Mouse (Mus musculus): Measurements from ENCODE around the gene Cachd1. TPM values are rescaled to one million over a fixed set of nuclear protein-coding genes. Genes with fewer than 3 reads are reported as not detected.

The Cachd1 gene
- polyA plus RNA-seq, 1 experiment from 2014 or later, result 39.7 TPM

GRCm38 (mm10) chr4:100828737-100829136 lies 52.3 kb downstream of the Cachd1 start:
- peak overlapping the region; percentile 27 for H3K4me2 ChIP-seq
- no peak overlapping the region for H3K4me3 ChIP-seq (replicated peaks)
- H3K27me3 ChIP-seq, result no peaks in the 10 kb centered on the region
- peak overlapping the region; percentile 72; the same call in 1 of the 2 replicates for H3K27ac ChIP-seq
- H3K9me3 ChIP-seq, result no peaks in the 10 kb centered on the region
- peak; percentile 86 for ATAC-seq (ENCODE audit: insufficient number of reproducible peaks, insufficient read depth, low FRiP score, low TSS enrichment, low read depth)
- H3K36me3 ChIP-seq, result no peaks in the 10 kb centered on the region
- H3K9ac ChIP-seq (replicated peaks), result no peak overlapping the region
- H3K4me1 ChIP-seq (replicated peaks), result peaks cover 47% of the 10 kb centered on the region
- WGBS, result 1% methylated on average over 10 of the region's 10 CpGs

- Histone ChIP-seq H3K9me3 (peaks cover 5% of the 10 kb centered on the region), H3K9ac (replicated peaks) (no peak overlapping the region), H3K4me2 (no peak overlapping the region), H3K4me1 (replicated peaks) (peaks cover 50% of the 10 kb centered on the region), H3K4me3 (replicated peaks) (no peak overlapping the region), H3K36me3 (no peaks in the 10 kb centered on the region), H3K27me3 (no peaks in the 10 kb centered on the region), H3K27ac (no peak overlapping the region)
- ATAC-seq (ENCODE audit: insufficient number of reproducible peaks, insufficient read depth, low FRiP score, low TSS enrichment, low read depth), result no peak
- WGBS, result 67% methylated on average over 6 of the region's 6 CpGs
Measured at GRCm38 (mm10) chr4:100837205-100837604, 60.7 kb downstream of the Cachd1 start.

- ATAC-seq (ENCODE audit: insufficient number of reproducible peaks, insufficient read depth, low FRiP score, low TSS enrichment, low read depth), result no peak
- peaks cover 42% of the 10 kb centered on the region for H3K4me1 ChIP-seq (replicated peaks)
- H3K4me3 ChIP-seq (replicated peaks), result no peak overlapping the region
- no peak overlapping the region for H3K4me2 ChIP-seq
- H3K27ac ChIP-seq, result no peak overlapping the region
- no peaks in the 10 kb centered on the region for H3K36me3 ChIP-seq
- H3K9ac ChIP-seq (replicated peaks), result no peak overlapping the region
- WGBS, result 21% methylated on average over 5 of the region's 5 CpGs
- peaks cover 5% of the 10 kb centered on the region for H3K9me3 ChIP-seq
- no peaks in the 10 kb centered on the region for H3K27me3 ChIP-seq
Measured at GRCm38 (mm10) chr4:100842629-100843028, 66.2 kb downstream of the Cachd1 start.

DNA sequence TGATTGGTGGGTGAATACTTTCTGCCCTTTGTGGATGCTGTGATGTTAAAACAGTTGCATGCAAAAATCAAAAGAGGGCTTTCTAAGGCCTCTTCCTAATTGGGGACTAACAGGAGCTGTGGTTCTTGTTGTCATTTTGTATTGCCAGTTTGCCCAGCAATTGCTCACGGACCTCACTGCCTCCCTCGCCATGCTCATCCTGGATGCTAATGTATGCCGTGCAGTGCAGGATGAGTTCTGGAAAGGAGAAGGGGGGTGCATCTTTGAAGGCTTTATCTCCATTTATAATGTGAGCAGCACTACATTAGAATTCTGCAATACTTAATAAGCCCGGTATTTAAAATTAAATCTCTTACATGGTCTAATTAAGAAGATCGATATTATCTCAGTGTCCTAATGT lies 66.6 kb downstream of the Cachd1 start:
- H3K27me3 ChIP-seq, result no peaks in the 10 kb centered on the region
- H3K9me3 ChIP-seq, result peaks cover 5% of the 10 kb centered on the region
- peaks cover 46% of the 10 kb centered on the region for H3K4me1 ChIP-seq (replicated peaks)
- H3K27ac ChIP-seq, result no peak overlapping the region
- H3K4me3 ChIP-seq (replicated peaks), result no peak overlapping the region
- no peak overlapping the region for H3K9ac ChIP-seq (replicated peaks)
- H3K36me3 ChIP-seq, result no peaks in the 10 kb centered on the region
- H3K4me2 ChIP-seq, result no peak overlapping the region
- no peak for ATAC-seq (ENCODE audit: insufficient number of reproducible peaks, insufficient read depth, low FRiP score, low TSS enrichment, low read depth)
- 65% methylated on average over 5 of the region's 5 CpGs for WGBS

DNA sequence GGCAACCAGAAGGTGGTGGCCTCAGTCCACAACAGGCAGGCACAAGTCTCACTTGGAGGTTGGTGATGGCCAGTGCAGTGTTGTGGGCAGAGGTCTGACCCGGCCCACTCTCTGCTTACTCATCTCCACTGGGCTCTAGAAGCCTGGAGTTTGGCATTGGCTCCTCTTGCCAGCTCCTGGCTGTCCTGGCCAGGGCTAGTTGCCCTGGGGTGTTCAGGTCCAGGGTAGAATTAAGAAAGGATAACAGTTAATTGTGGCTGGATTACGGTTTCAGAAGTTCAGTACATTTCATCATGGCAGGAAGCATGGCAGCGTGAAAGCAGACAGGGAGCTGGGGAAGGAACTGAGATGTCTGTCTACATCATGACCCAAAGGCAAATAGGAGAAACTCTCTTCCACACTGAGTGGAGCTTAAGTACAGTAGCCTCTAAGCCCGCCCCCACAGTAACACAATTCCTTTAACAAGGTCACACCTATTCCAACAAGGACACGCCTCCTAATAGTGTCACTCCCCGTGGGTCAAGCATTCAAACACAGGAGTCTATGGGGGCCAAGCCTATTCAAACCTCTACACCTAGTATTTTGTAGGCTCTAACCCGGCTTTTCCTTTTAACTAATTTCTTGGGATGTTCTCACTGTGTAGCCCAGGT lies 74.5 kb downstream of the Cachd1 start:
- 68% methylated on average over 7 of the region's 7 CpGs for WGBS
- Histone ChIP-seq H3K9me3 (no peaks in the 10 kb centered on the region), H3K4me1 (replicated peaks) (peaks cover 70% of the 10 kb centered on the region), H3K36me3 (no peaks in the 10 kb centered on the region), H3K4me2 (no peak overlapping the region), H3K4me3 (replicated peaks) (no peak overlapping the region), H3K9ac (replicated peaks) (no peak overlapping the region), H3K27me3 (no peaks in the 10 kb centered on the region), H3K27ac (no peak overlapping the region)
- ATAC-seq (ENCODE audit: insufficient number of reproducible peaks, insufficient read depth, low FRiP score, low TSS enrichment, low read depth), result no peak

- no peak overlapping the region for H3K4me2 ChIP-seq
- no peaks in the 10 kb centered on the region for H3K36me3 ChIP-seq
- no peak for ATAC-seq (ENCODE audit: insufficient number of reproducible peaks, insufficient read depth, low FRiP score, low TSS enrichment, low read depth)
- H3K27ac ChIP-seq, result peak overlapping the region; percentile 66; the same call in 1 of the 2 replicates
- 21% methylated on average over 3 of the region's 3 CpGs for WGBS
- H3K9ac ChIP-seq (replicated peaks), result no peak overlapping the region
- H3K9me3 ChIP-seq, result no peaks in the 10 kb centered on the region
- no peak overlapping the region for H3K4me3 ChIP-seq (replicated peaks)
- no peaks in the 10 kb centered on the region for H3K27me3 ChIP-seq
- H3K4me1 ChIP-seq (replicated peaks), result peaks cover 80% of the 10 kb centered on the region
Measured at GRCm38 (mm10) chr4:100852448-100852847, 76.0 kb downstream of the Cachd1 start.

- Histone ChIP-seq H3K4me2 (no peak overlapping the region), H3K4me1 (replicated peaks) (peaks cover 84% of the 10 kb centered on the region), H3K9ac (replicated peaks) (no peak overlapping the region), H3K36me3 (no peaks in the 10 kb centered on the region), H3K27me3 (no peaks in the 10 kb centered on the region), H3K9me3 (no peaks in the 10 kb centered on the region), H3K4me3 (replicated peaks) (no peak overlapping the region), H3K27ac (peak overlapping the region; percentile 72)
- 58% methylated on average over 1 of the region's 1 CpGs for WGBS
- ATAC-seq (ENCODE audit: insufficient number of reproducible peaks, insufficient read depth, low FRiP score, low TSS enrichment, low read depth), result no peak
Measured at GRCm38 (mm10) chr4:100853426-100853825, 77.0 kb downstream of the Cachd1 start.

GRCm38 (mm10) chr4:100855373-100855772 lies 78.9 kb downstream of the Cachd1 start:
- H3K9ac ChIP-seq (replicated peaks), result no peak overlapping the region
- no peaks in the 10 kb centered on the region for H3K27me3 ChIP-seq

DNA sequence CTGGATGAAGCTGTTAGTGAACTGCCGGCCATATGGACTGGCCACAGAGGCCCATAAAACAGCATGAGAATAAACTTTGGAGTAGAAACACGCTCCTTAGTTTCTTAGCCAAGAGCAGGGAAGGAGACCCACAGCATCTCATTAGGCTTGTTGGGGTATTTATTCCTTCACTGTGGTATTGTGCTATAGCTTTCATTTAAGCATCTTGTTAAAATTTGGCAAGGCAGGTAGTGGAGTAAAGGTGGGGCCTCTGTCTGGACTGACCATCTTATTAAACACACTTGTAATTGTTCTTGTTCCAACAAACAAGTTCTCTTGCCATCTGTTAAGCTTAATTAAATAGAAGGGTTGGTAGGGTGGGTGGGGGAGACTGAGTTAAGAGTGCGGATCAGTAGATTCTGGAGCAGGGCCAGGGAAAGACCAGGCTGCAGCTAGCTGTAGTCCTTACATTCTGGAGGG lies 81.0 kb downstream of the Cachd1 start:
- H3K9me3 ChIP-seq, result no peaks in the 10 kb centered on the region
- peaks cover 83% of the 10 kb centered on the region for H3K4me1 ChIP-seq (replicated peaks)
- no peak overlapping the region for H3K9ac ChIP-seq (replicated peaks)
- H3K36me3 ChIP-seq, result no peaks in the 10 kb centered on the region
- H3K27me3 ChIP-seq, result no peaks in the 10 kb centered on the region
- H3K27ac ChIP-seq, result peak overlapping the region; percentile 82
- no peak overlapping the region for H3K4me3 ChIP-seq (replicated peaks)
- 15% methylated on average over 3 of the region's 3 CpGs for WGBS
- ATAC-seq (ENCODE audit: insufficient number of reproducible peaks, insufficient read depth, low FRiP score, low TSS enrichment, low read depth), result peak; percentile 62; the same call in 1 of the 2 replicates
- H3K4me2 ChIP-seq, result peak overlapping the region; percentile 29

More at GRCm38 (mm10) chr4:100855373-100855772, 78.9 kb downstream of the Cachd1 start:
- Histone ChIP-seq H3K4me1 (replicated peaks) (peaks cover 91% of the 10 kb centered on the region), H3K9me3 (no peaks in the 10 kb centered on the region), H3K27ac (no peak overlapping the region), H3K4me2 (no peak overlapping the region), H3K36me3 (no peaks in the 10 kb centered on the region), H3K4me3 (replicated peaks) (no peak overlapping the region)
- ATAC-seq (ENCODE audit: insufficient number of reproducible peaks, insufficient read depth, low FRiP score, low TSS enrichment, low read depth), result no peak
- WGBS, result 71% methylated on average over 4 of the region's 4 CpGs

DNA sequence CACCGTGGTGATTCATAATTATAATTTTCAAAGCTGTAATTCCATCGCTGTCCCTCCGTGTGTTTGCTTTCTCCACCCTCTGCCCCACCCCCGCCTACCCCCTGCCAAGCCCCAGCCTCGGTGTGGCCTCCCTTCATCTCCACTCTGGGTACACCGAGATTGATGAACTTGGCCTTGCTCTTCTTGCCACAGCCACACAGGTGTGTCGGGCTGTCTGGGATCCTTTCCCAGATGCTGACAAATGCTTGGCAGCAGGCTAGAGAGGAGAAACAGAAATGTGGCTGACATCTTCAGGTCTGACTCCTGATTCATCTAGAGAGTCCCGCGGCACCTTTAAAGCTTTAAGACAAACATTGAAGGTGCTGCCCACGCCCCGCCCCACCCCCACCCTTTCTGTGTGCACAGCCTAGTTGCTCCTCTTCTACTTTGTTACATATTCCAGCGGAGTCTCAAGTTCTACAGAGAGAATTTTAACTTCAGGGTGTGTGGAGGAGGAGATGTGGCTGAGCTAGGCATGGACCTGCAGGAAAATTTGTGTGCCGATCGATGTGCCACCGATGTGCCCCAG lies 87.5 kb downstream of the Cachd1 start:
- H3K36me3 ChIP-seq, result 0 out of 2 replicates have a peak, but pooled peaks cover 5% of the 10 kb centered on the region
- no peak for ATAC-seq (ENCODE audit: insufficient number of reproducible peaks, insufficient read depth, low FRiP score, low TSS enrichment, low read depth)
- H3K9ac ChIP-seq (replicated peaks), result no peak overlapping the region
- 39% methylated on average over 15 of the region's 15 CpGs for WGBS
- H3K4me3 ChIP-seq (replicated peaks), result no peak overlapping the region
- peaks cover 61% of the 10 kb centered on the region for H3K4me1 ChIP-seq (replicated peaks)
- no peaks in the 10 kb centered on the region for H3K27me3 ChIP-seq
- H3K27ac ChIP-seq, result peak overlapping the region; percentile 62
- no peaks in the 10 kb centered on the region for H3K9me3 ChIP-seq
- peak overlapping the region; percentile 30 for H3K4me2 ChIP-seq

DNA sequence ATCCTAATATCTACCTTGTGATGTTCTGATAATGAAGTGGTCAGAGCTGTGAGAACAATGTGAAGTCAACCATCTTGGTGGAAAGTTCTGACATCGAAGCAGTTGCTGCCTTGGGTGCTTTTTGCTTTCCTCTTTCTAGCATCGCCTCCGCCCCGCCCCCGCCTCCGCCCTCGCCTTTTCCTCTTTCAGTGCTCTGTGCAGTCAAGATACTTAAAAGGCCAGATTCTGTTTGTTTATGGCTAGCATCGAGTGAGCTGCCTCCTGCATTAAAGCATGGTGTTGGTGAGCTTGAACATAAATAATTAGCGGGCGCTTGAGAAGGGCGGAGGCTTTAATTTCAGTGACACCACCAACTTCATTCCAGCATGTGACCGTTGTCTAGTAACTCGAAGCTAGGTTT lies 88.9 kb downstream of the Cachd1 start:
- Histone ChIP-seq H3K4me2 (peak overlapping the region; percentile 33), H3K4me3 (replicated peaks) (no peak overlapping the region), H3K9ac (replicated peaks) (no peak overlapping the region), H3K36me3 (0 out of 2 replicates have a peak, but pooled peaks cover 5% of the 10 kb centered on the region), H3K27ac (peak overlapping the region; percentile 53), H3K9me3 (no peaks in the 10 kb centered on the region), H3K27me3 (no peaks in the 10 kb centered on the region), H3K4me1 (replicated peaks) (peaks cover 55% of the 10 kb centered on the region)
- 12% methylated on average over 13 of the region's 13 CpGs for WGBS
- no peak for ATAC-seq (ENCODE audit: insufficient number of reproducible peaks, insufficient read depth, low FRiP score, low TSS enrichment, low read depth)
